Mouse (Mus musculus) liver, embryonic 13.5 days (tissue): ENCODE data around the gene Nox1. TPM values are rescaled to one million over a fixed set of nuclear protein-coding genes. Genes with fewer than 3 reads are reported as not detected.

ENCODE experiments used
- ATAC-seq: fragments of 200-750 bp; cut with Nextera tagmentation; 2 replicates; pipeline ENCODE4 v1.8.0; 2017; ENCODE audit warnings: low read depth, mild to moderate bottlenecking, moderate number of reproducible peaks, moderate library complexity
- DNase-seq: peaks from one replicate; pipeline ENCODE4 v3.0.0; 2022
- H3K27ac ChIP-seq: fragments of 300-500 bp; sonication (generic); 2 replicates; pipeline ENCODE4 v1.5.1; 2015; ENCODE audit warnings: moderate library complexity, mild to moderate bottlenecking, inconsistent platforms
- H3K27me3 ChIP-seq: fragments of 300-500 bp; sonication (generic); 2 replicates; pipeline ENCODE4 v1.6.1; 2015; ENCODE audit warnings: mild to moderate bottlenecking, inconsistent platforms
- H3K36me3 ChIP-seq: fragments of 300-500 bp; sonication (generic); 2 replicates; pipeline ENCODE4 v1.6.1; 2015; ENCODE audit warnings: mild to moderate bottlenecking, inconsistent platforms
- H3K4me1 ChIP-seq: fragments of 300-500 bp; sonication (generic); replicated peaks from 2 replicates; pipeline ENCODE4 v1.6.1; 2015; ENCODE audit warnings: inconsistent platforms
- H3K4me2 ChIP-seq: fragments of 300-500 bp; sonication (generic); 2 replicates; pipeline ENCODE4 v1.6.1; 2015; ENCODE audit warnings: inconsistent platforms, mild to moderate bottlenecking, moderate library complexity
- H3K4me3 ChIP-seq: fragments of 300-500 bp; sonication (generic); replicated peaks from 2 replicates; pipeline ENCODE4 v1.5.1; 2015; ENCODE audit warnings: mild to moderate bottlenecking, inconsistent platforms
- H3K9ac ChIP-seq: fragments of 300-500 bp; sonication (generic); 2 replicates; pipeline ENCODE4 v1.6.1; 2015; ENCODE audit warnings: mild to moderate bottlenecking, inconsistent platforms
- H3K9me3 ChIP-seq: fragments of 300-500 bp; sonication (generic); replicated peaks from 2 replicates; pipeline ENCODE4 v1.6.1; 2016; ENCODE audit warnings: inconsistent platforms
- WGBS: fragments of 180-500 bp; shearing (Covaris S2); methylation state at CpG from one replicate; pipeline ENCODE4 v1.1.7; 2015; ENCODE audit not compliant: insufficient replicate concordance; 5-methylcytosine and 5-hydroxymethylcytosine counted together
- polyA plus RNA-seq: library from polyadenylated mRNA; unstranded; fragments of >200 nt; fragmentation: Nextera tagmentation; extraction: Ambion mirVana; gene quantifications from 2 replicates; pipeline ENCODE4 v1.2.1, GENCODE M21; 2015

Nox1 gene
- polyA plus RNA-seq, 1 experiment from 2014 or later, result not detected

DNA sequence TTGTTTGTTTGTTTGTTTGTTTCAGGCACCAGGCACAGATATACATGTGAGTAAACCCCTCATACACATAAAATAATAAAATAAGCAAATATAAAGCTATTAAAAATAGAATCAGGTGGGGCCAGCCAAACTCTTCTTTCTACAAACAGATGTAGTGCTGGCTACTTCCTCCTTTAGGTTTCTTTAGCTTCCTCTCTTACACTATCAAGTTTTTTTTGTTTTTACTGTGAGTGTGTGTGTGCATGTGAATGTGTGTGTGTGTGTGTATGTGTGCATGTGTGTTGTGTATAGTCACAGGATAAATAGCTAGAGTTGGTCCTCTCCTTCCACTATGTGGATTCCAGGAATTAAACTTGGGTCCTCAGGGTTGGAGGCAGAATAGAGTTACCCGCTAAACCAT is 47.1 kb downstream of the Nox1 start:
- Histone ChIP-seq H3K4me2 (no peak overlapping the region), H3K27me3 (no peaks in the 10 kb centered on the region), H3K4me1 (no peaks in the 10 kb centered on the region), H3K4me3 (no peak overlapping the region), H3K9me3 (no peaks in the 10 kb centered on the region), H3K9ac (no peak overlapping the region), H3K36me3 (no peaks in the 10 kb centered on the region), H3K27ac (no peak overlapping the region)
- DNase-seq (no peak), ATAC-seq (no peak)
- WGBS, result 85% methylated on average over 1 of the region's 1 CpGs

DNA sequence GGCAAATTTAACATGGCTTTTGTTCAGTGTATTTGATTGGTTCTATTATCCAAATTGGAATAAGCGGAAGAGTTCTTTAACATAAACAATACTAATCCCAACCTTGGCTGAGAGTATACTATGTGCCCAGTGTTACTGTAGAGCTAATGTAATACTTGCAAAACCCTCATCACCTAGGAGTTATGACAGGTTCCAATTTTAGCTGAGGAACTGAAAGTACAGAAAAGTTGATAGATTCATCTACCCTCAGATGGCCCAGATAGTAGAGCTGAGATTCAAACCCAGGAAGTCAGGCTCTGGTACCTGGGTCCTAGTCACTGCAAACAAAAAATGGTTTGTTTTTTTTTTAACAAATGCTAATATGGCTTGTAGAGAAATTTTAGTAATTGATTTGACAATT is 51.2 kb downstream of the Nox1 start:
- Histone ChIP-seq H3K36me3 (no peaks in the 10 kb centered on the region), H3K9ac (no peak overlapping the region), H3K27me3 (no peaks in the 10 kb centered on the region), H3K4me3 (no peak overlapping the region), H3K4me2 (no peak overlapping the region), H3K9me3 (no peaks in the 10 kb centered on the region), H3K4me1 (no peaks in the 10 kb centered on the region), H3K27ac (no peak overlapping the region)
- ATAC-seq (no peak), DNase-seq (no peak)
- WGBS, result 84% methylated on average over 1 of the region's 1 CpGs

DNA sequence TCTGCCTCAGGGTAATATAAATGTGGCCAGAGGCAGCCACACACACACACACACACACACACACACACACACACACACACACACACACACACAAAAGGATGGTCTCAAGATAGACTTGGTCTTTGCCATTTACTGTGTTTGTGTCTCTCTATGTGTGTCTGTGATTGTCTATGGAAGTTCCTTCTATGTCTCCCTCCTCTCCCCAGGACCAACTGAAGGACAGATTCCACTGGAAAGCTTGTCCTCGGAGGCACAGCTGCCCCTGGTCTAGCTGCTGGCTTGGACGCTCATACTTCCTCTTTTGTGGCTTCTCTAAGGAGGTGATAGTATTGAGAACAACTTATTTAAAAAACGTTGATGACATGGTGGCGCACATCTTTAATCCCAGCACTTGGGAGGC is 58.3 kb downstream of the Nox1 start:
- ATAC-seq, result no peak
- H3K9ac ChIP-seq, result no peak overlapping the region
- H3K4me3 ChIP-seq, result no peak overlapping the region

DNA sequence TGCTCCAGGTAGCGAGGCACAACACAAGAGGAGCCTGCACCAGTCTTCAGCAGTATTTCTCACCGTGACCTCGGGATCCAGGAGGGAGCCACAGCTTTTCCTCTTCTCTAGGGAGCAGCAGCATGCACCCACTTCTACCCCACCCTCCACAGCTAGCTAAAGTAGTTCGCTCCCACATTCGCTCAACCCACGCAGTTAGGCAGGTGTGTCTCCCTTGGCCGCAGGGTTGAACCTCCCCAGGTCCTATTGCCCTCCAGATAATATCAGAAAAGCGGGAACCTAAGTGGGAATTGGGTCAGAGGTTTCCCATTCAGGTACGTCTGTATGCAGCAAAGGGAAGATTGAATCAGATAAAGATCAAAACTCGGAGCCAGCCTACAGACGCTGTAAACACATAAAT is 58.9 kb downstream of the Nox1 start:
- Histone ChIP-seq H3K4me1 (no peaks in the 10 kb centered on the region), H3K4me2 (0 out of 2 replicates have a peak overlapping the region, but pooled peaks have one; percentile 10), H3K27me3 (peaks cover 12% of the 10 kb centered on the region; the same call in 1 of the 2 replicates), H3K27ac (no peak overlapping the region), H3K9me3 (no peaks in the 10 kb centered on the region), H3K9ac (no peak overlapping the region), H3K36me3 (no peaks in the 10 kb centered on the region), H3K4me3 (no peak overlapping the region)
- 26% methylated on average over 11 of the region's 11 CpGs for WGBS
- DNase-seq (no peak), ATAC-seq (no peak)

More for the DNA sequence above, 58.3 kb downstream of the Nox1 start:
- H3K9me3 ChIP-seq, result no peaks in the 10 kb centered on the region
- DNase-seq, result no peak
- no peaks in the 10 kb centered on the region for H3K36me3 ChIP-seq
- WGBS, result 17% methylated on average over 4 of the region's 4 CpGs
- no peaks in the 10 kb centered on the region for H3K4me1 ChIP-seq
- no peak overlapping the region for H3K27ac ChIP-seq
- H3K27me3 ChIP-seq, result peaks cover 12% of the 10 kb centered on the region; the same call in 1 of the 2 replicates
- no peak overlapping the region for H3K4me2 ChIP-seq

DNA sequence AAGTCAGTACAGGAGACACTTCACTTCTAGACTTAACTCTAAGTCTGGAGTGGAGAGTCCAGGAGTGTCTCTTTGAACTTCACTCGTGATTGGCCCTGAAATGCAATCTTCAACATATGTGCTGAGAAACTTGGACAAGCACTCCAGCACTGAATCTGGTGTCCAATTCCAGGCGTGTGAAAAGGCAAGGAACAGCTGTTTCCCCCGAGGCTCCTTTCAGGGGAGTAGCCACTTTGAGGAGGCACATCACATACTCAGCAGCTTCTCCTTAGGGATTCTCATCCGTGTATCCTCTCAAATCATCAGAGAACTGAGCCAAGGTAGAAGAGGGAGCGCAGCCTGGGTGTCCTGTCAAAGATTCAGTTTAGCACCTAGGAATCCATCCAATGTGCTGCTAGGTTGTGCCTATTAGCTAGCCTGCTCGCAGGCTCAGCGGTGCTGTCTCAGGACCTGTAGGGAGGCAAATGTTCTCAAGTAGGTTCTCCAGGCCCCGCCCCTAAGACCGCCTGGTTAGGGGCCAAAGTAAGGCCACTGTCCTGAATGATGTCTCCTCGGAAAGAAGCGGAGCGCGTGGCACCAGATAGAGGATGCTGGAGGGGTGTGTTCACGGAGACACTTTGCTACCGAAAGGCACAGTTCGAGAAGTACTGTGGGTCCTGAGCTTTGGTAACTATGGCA is 59.6 kb downstream of the Nox1 start, which contains the start of gene Xkrx:
Xkrx (minus strand) TSS at position 34 of the 678 bp plus-strand sequence.
- no peak for DNase-seq
- H3K4me2 ChIP-seq, result 0 out of 2 replicates have a peak within 1 kb of the TSS, but pooled peaks have one; percentile 10
- H3K27me3 ChIP-seq, result peaks cover 12% of the 10 kb centered on the region; the same call in 1 of the 2 replicates
- H3K27ac ChIP-seq, result no peak within 1 kb of the TSS
- H3K4me3 ChIP-seq, result no peak within 1 kb of the TSS
- no peak within 1 kb of the TSS for H3K9ac ChIP-seq
- no peaks in the 10 kb centered on the region for H3K4me1 ChIP-seq
- ATAC-seq, result no peak
- 33% methylated on average over 16 of the region's 16 CpGs for WGBS
- no peaks in the 10 kb centered on the region for H3K9me3 ChIP-seq
- no peaks in the 10 kb centered on the region for H3K36me3 ChIP-seq

DNA sequence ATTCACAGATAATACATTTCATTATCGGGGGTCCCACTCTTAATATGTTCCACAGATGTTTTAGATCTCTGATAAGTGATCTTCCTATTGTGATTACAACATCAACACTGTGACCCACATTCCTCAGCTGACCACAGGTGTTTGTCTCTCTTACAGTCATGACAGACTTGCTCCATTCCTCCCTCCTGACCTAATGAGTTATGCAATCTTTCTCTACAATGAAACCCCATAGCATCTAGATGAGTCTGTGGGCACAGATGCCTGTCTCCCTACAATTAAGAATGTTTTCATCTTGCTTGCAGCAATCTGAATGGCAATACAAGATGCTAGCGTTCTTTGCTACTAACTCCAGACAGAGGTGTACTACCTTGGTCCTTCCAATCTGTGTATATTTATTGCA is 61.3 kb downstream of the Nox1 start:
- no peak overlapping the region for H3K4me2 ChIP-seq
- H3K27me3 ChIP-seq, result peaks cover 12% of the 10 kb centered on the region; the same call in 1 of the 2 replicates
- no peak for DNase-seq
- no peak overlapping the region for H3K27ac ChIP-seq
- H3K36me3 ChIP-seq, result no peaks in the 10 kb centered on the region
- no peak overlapping the region for H3K4me3 ChIP-seq
- no peak overlapping the region for H3K9ac ChIP-seq
- no peaks in the 10 kb centered on the region for H3K4me1 ChIP-seq
- no peak for ATAC-seq
- WGBS, result 70% methylated on average over 2 of the region's 2 CpGs
- no peaks in the 10 kb centered on the region for H3K9me3 ChIP-seq

- no peak for ATAC-seq
- no peak overlapping the region for H3K4me2 ChIP-seq
- H3K4me1 ChIP-seq, result no peaks in the 10 kb centered on the region
- H3K4me3 ChIP-seq, result no peak overlapping the region
- H3K9me3 ChIP-seq, result no peaks in the 10 kb centered on the region
- no peak overlapping the region for H3K27ac ChIP-seq
- no peak overlapping the region for H3K9ac ChIP-seq
- no peak for DNase-seq
- peaks cover 12% of the 10 kb centered on the region; the same call in 1 of the 2 replicates for H3K27me3 ChIP-seq
- H3K36me3 ChIP-seq, result no peaks in the 10 kb centered on the region
- 38% methylated on average over 7 of the region's 7 CpGs for WGBS
Measured at GRCm38 (mm10) chrX:134158151-134158550, 63.6 kb downstream of the Nox1 start.

- Histone ChIP-seq H3K4me3 (no peak overlapping the region), H3K36me3 (no peaks in the 10 kb centered on the region), H3K4me1 (0 out of 2 replicates have a peak, but pooled peaks cover 2% of the 10 kb centered on the region), H3K27ac (no peak overlapping the region), H3K9me3 (no peaks in the 10 kb centered on the region), H3K9ac (no peak overlapping the region), H3K27me3 (no peaks in the 10 kb centered on the region), H3K4me2 (no peak overlapping the region)
- WGBS, result 20% methylated on average over 4 of the region's 4 CpGs
- peak; percentile 48; the same call in 1 of the 2 replicates for ATAC-seq
- peak; percentile 1 for DNase-seq
Measured at GRCm38 (mm10) chrX:134141986-134142385, 79.8 kb downstream of the Nox1 start.

DNA sequence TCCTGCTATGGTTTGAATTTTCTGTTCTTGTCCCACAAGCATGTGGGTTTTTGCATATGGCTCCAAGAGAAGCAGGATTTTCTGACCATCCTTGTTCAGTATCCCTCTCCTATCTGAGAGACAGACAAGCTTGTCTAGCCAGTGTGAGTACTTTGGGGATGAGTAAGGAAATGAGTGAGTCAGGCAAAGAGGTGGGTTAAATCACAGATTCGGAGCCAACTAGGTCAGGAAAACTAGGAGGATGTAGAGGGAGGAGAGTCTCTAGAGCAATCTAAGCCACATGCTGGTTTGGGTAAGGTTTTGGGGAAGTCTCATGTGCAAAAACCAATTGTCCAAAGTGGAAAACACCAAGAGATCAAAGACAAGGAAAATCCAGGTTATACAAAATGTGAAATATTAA is 80.2 kb downstream of the Nox1 start:
- ATAC-seq (no peak), DNase-seq (no peak)
- no peaks in the 10 kb centered on the region for H3K9me3 ChIP-seq
- no peak overlapping the region for H3K9ac ChIP-seq
- H3K4me1 ChIP-seq, result 0 out of 2 replicates have a peak, but pooled peaks cover 2% of the 10 kb centered on the region
- no peak overlapping the region for H3K4me3 ChIP-seq
- H3K36me3 ChIP-seq, result no peaks in the 10 kb centered on the region
- H3K27ac ChIP-seq, result no peak overlapping the region
- H3K27me3 ChIP-seq, result no peaks in the 10 kb centered on the region
- no peak overlapping the region for H3K4me2 ChIP-seq
- 50% methylated on average over 1 of the region's 1 CpGs for WGBS

GRCm38 (mm10) chrX:134140024-134140423 is 81.7 kb downstream of the Nox1 start:
- Histone ChIP-seq H3K4me3 (no peak overlapping the region), H3K4me2 (no peak overlapping the region), H3K27ac (no peak overlapping the region), H3K4me1 (0 out of 2 replicates have a peak, but pooled peaks cover 2% of the 10 kb centered on the region), H3K36me3 (no peaks in the 10 kb centered on the region), H3K27me3 (no peaks in the 10 kb centered on the region), H3K9ac (no peak overlapping the region), H3K9me3 (no peaks in the 10 kb centered on the region)
- no peak for ATAC-seq
- 63% methylated on average over 6 of the region's 6 CpGs for WGBS
- no peak for DNase-seq

- 36% methylated on average over 3 of the region's 3 CpGs for WGBS
- Histone ChIP-seq H3K27me3 (no peaks in the 10 kb centered on the region), H3K4me1 (no peaks in the 10 kb centered on the region), H3K9me3 (no peaks in the 10 kb centered on the region), H3K27ac (no peak overlapping the region), H3K36me3 (no peaks in the 10 kb centered on the region), H3K4me2 (no peak overlapping the region), H3K4me3 (no peak overlapping the region), H3K9ac (no peak overlapping the region)
- DNase-seq (no peak), ATAC-seq (no peak)
Measured at GRCm38 (mm10) chrX:134133821-134134220, 87.9 kb downstream of the Nox1 start.

- no peak overlapping the region for H3K27ac ChIP-seq
- H3K4me1 ChIP-seq, result no peaks in the 10 kb centered on the region
- no peak overlapping the region for H3K9ac ChIP-seq
- no peaks in the 10 kb centered on the region for H3K36me3 ChIP-seq
- 29% methylated on average over 5 of the region's 5 CpGs for WGBS
- no peaks in the 10 kb centered on the region; the same call in 1 of the 2 replicates for H3K27me3 ChIP-seq
- DNase-seq, result no peak
- no peak for ATAC-seq
- no peaks in the 10 kb centered on the region for H3K9me3 ChIP-seq
- no peak overlapping the region for H3K4me2 ChIP-seq
- H3K4me3 ChIP-seq, result no peak overlapping the region
Measured at GRCm38 (mm10) chrX:134132295-134132694, 89.5 kb downstream of the Nox1 start.
